Mouse (Mus musculus) ES-Bruce4 (cell line): ENCODE measurements around the gene Slc25a11.

Experiments
- CTCF ChIP-seq: IDR thresholded peaks from one replicate; pipeline ENCODE4 v1.8.1; 2011; ENCODE audit warnings: low read depth, low read length
- EP300 ChIP-seq: IDR thresholded peaks from 2 replicates; pipeline ENCODE4 v1.6.1; 2011; ENCODE audit warnings: low read depth, low read length; ENCODE audit not compliant: insufficient read depth
- POLR2A ChIP-seq: IDR thresholded peaks from one replicate; pipeline ENCODE4 v1.8.1; 2011; ENCODE audit warnings: low read length; ENCODE audit not compliant: insufficient read depth

DNA sequence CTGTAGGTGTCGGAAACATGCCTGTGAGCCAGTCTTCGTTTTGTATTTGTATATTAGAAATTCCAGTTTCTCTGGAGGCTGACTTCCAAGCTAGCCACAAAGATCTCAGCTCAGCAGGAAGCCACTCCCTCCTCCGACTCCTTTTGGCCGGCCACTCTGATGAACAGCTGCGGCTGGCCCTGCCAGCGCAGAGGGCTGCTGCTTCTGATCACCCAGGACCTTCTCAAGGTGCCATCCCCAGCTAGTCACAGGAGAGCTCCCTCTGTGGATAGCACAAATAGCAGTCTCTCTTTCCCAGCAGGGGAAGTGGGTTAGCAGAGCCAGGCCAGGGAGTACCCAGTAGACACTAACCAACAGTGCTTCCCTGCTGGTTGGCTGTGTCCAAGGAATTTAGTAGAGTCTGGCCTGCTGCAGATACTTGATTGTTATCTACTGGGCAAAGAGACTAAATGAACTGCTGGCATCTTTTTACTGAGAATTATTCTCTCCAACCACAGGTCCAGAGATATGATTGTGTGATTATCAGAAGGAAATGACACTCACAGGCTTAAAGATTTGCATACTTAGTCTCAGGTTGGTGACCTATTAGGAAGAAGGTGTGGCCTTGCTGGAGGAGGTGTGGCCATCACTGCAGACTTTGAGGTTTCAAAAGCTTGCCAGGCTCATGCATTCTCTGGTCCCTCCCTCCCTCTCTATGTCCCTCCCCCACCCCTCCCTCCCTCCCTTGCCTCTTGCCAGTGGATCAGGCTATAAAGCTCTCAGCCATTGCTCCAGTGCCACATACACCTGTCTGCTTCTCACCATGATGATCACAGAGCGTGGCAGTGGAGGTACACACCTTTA lies 25.1 kb downstream of the Slc25a11 start:
- TF ChIP-seq POLR2A (no peak), CTCF (no peak), EP300 (no peak)
